Mouse (Mus musculus): ENCODE measurements around the gene Snd1. TPM values are rescaled to one million over a fixed set of nuclear protein-coding genes. Genes with fewer than 3 reads are reported as not detected.

The Snd1 gene
- polyA plus RNA-seq, 1 experiment from 2014 or later, result 56.1 TPM

DNA sequence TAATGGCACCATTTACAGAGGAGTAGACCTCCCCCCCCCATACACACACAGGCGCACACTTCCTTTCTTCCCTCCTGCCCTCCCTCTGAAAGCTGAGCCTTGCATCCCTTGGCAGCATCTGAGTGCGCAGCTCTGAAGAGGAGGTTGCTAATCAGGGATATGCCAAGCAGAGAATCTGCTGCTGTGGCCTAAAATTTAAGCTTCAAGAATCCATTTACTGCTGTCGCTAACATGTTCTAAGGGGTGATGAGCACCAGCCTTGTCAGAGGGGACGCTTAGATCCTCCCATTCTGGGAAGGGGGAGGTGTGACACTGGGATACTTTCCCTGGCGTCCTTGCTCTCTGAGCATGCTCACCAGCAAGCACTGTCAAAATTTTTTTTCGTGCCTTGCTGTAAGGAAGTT, 67.4 kb downstream of the Snd1 start:
- H3K9ac ChIP-seq (ENCODE audit: low read depth, low read length), result no peak overlapping the region
- 73% methylated on average over 6 of the region's 6 CpGs for WGBS (ENCODE audit: insufficient replicate concordance)
- no peak overlapping the region for H3K4me3 ChIP-seq (ENCODE audit: low read depth, low read length)

GRCm38 (mm10) chr6:28546943-28547342, 72.0 kb downstream of the Snd1 start:
- 77% methylated on average over 2 of the region's 2 CpGs for WGBS (ENCODE audit: insufficient replicate concordance)
- H3K9me3 ChIP-seq (replicated peaks; ENCODE audit: control insufficient read depth, low read length), result no peaks in the 10 kb centered on the region
- H3K4me3 ChIP-seq (ENCODE audit: low read depth, low read length), result no peak overlapping the region
- no peak overlapping the region for H3K4me2 ChIP-seq (ENCODE audit: low read depth, low read length)
- no peak overlapping the region for H3K27ac ChIP-seq (ENCODE audit: low read length)
- peaks cover 7% of the 10 kb centered on the region for H3K36me3 ChIP-seq (ENCODE audit: control insufficient read depth, insufficient read depth)
- no peaks in the 10 kb centered on the region for H3K4me1 ChIP-seq (ENCODE audit: control insufficient read depth, low read depth, low read length)
- no peaks in the 10 kb centered on the region for H3K27me3 ChIP-seq (ENCODE audit: control insufficient read depth, insufficient read depth, low read depth, low read length)
- H3K9ac ChIP-seq (ENCODE audit: low read depth, low read length), result no peak overlapping the region
- ATAC-seq (ENCODE audit: low read depth), result no peak

More for the DNA sequence above, 67.4 kb downstream of the Snd1 start:
- Histone ChIP-seq H3K9me3 (replicated peaks; ENCODE audit: control insufficient read depth, low read length) (no peaks in the 10 kb centered on the region), H3K27ac (ENCODE audit: low read length) (no peak overlapping the region), H3K27me3 (ENCODE audit: control insufficient read depth, insufficient read depth, low read depth, low read length) (no peaks in the 10 kb centered on the region), H3K4me1 (ENCODE audit: control insufficient read depth, low read depth, low read length) (no peaks in the 10 kb centered on the region), H3K36me3 (ENCODE audit: control insufficient read depth, insufficient read depth) (peaks cover 7% of the 10 kb centered on the region), H3K4me2 (ENCODE audit: low read depth, low read length) (no peak overlapping the region)
- no peak for ATAC-seq (ENCODE audit: low read depth)

GRCm38 (mm10) chr6:28549374-28549773, 74.4 kb downstream of the Snd1 start:
- 65% methylated on average over 2 of the region's 2 CpGs for WGBS (ENCODE audit: insufficient replicate concordance)
- H3K9me3 ChIP-seq (replicated peaks; ENCODE audit: control insufficient read depth, low read length), result no peaks in the 10 kb centered on the region
- H3K4me2 ChIP-seq (ENCODE audit: low read depth, low read length), result no peak overlapping the region
- no peaks in the 10 kb centered on the region for H3K4me1 ChIP-seq (ENCODE audit: control insufficient read depth, low read depth, low read length)
- no peak for ATAC-seq (ENCODE audit: low read depth)
- no peak overlapping the region for H3K27ac ChIP-seq (ENCODE audit: low read length)
- H3K36me3 ChIP-seq (ENCODE audit: control insufficient read depth, insufficient read depth), result peaks cover 7% of the 10 kb centered on the region
- no peaks in the 10 kb centered on the region for H3K27me3 ChIP-seq (ENCODE audit: control insufficient read depth, insufficient read depth, low read depth, low read length)
- no peak overlapping the region for H3K4me3 ChIP-seq (ENCODE audit: low read depth, low read length)
- H3K9ac ChIP-seq (ENCODE audit: low read depth, low read length), result no peak overlapping the region

DNA sequence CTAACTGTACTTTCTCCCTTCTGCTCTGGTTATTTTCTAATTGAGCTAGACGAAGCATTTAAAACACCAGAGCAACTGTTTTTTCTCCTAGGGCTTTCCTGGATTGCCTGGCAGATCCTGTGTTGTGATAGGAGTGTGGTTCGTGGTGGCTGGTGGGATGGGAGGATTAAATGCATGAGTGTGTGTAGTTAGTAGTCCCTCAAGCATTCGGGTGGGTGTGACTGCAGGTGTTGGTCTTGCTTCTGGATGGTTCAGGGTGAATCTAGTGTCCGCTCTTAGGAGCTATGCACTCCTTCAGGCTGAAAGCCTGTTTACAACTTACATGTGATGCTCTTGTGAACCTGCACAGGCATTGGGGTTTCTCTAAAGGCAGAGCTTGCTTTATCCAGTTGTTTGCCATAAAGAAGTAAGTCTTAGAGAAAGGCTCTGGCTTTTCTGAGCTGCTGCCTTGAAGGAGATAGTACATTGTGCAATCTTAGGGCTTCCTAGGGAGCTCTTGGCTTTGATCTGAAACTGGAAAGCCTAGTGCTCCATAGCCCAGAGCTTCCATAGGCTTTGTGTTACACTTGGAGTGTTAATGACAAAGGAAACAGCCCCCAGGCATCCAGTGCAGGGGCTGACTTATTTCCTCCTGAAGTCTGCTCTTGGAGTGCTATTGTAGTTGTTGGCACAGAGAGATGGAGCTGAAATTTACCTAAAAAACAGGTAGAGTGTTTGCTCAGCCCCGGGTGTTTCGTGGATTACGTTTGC, 75.5 kb downstream of the Snd1 start:
- Histone ChIP-seq H3K9me3 (replicated peaks; ENCODE audit: control insufficient read depth, low read length) (no peaks in the 10 kb centered on the region), H3K4me2 (ENCODE audit: low read depth, low read length) (no peak overlapping the region), H3K9ac (ENCODE audit: low read depth, low read length) (no peak overlapping the region), H3K4me1 (ENCODE audit: control insufficient read depth, low read depth, low read length) (no peaks in the 10 kb centered on the region), H3K4me3 (ENCODE audit: low read depth, low read length) (no peak overlapping the region), H3K27ac (ENCODE audit: low read length) (no peak overlapping the region), H3K27me3 (ENCODE audit: control insufficient read depth, insufficient read depth, low read depth, low read length) (no peaks in the 10 kb centered on the region), H3K36me3 (ENCODE audit: control insufficient read depth, insufficient read depth) (peaks cover 4% of the 10 kb centered on the region)
- WGBS (ENCODE audit: insufficient replicate concordance), result 62% methylated on average over 7 of the region's 7 CpGs
- no peak for ATAC-seq (ENCODE audit: low read depth)

- no peaks in the 10 kb centered on the region for H3K9me3 ChIP-seq (replicated peaks; ENCODE audit: control insufficient read depth, low read length)
- H3K4me2 ChIP-seq (ENCODE audit: low read depth, low read length), result no peak overlapping the region
- H3K27me3 ChIP-seq (ENCODE audit: control insufficient read depth, insufficient read depth, low read depth, low read length), result no peaks in the 10 kb centered on the region
- no peak overlapping the region for H3K27ac ChIP-seq (ENCODE audit: low read length)
- no peak overlapping the region for H3K4me3 ChIP-seq (ENCODE audit: low read depth, low read length)
- H3K4me1 ChIP-seq (ENCODE audit: control insufficient read depth, low read depth, low read length), result no peaks in the 10 kb centered on the region
- WGBS (ENCODE audit: insufficient replicate concordance), result 61% methylated on average over 1 of the region's 1 CpGs
- H3K36me3 ChIP-seq (ENCODE audit: control insufficient read depth, insufficient read depth), result no peaks in the 10 kb centered on the region
- ATAC-seq (ENCODE audit: low read depth), result no peak
- no peak overlapping the region for H3K9ac ChIP-seq (ENCODE audit: low read depth, low read length)
These were observed 79.5 kb downstream of the Snd1 start for GRCm38 (mm10) chr6:28554470-28554869.

DNA sequence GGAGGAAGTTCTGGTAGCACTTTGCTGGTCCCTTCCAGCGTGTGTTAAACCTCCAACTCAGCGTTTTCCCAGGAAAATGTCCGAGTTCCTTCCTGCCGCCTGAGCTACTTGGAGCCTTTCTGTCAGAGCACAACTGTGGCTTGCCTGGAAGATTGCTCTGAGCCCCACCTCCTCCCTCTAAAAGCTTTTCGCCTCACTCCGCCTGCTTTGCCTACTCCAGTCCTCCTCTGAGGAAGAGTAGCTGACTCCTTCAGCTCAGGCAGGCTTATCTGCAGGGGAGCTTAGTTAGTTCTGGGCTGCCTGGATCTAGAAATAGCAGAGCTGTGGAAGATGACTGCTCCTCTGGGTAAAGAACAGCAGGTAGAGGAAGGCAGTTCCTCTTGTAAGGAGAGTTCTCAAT, 80.1 kb downstream of the Snd1 start:
- ATAC-seq (ENCODE audit: low read depth), result no peak; the same call in 1 of the 2 replicates
- H3K9ac ChIP-seq (ENCODE audit: low read depth, low read length), result no peak overlapping the region
- H3K4me2 ChIP-seq (ENCODE audit: low read depth, low read length), result no peak overlapping the region
- no peak overlapping the region for H3K27ac ChIP-seq (ENCODE audit: low read length)
- H3K36me3 ChIP-seq (ENCODE audit: control insufficient read depth, insufficient read depth), result no peaks in the 10 kb centered on the region
- no peaks in the 10 kb centered on the region for H3K27me3 ChIP-seq (ENCODE audit: control insufficient read depth, insufficient read depth, low read depth, low read length)
- no peaks in the 10 kb centered on the region for H3K4me1 ChIP-seq (ENCODE audit: control insufficient read depth, low read depth, low read length)
- no peaks in the 10 kb centered on the region for H3K9me3 ChIP-seq (replicated peaks; ENCODE audit: control insufficient read depth, low read length)
- no peak overlapping the region for H3K4me3 ChIP-seq (ENCODE audit: low read depth, low read length)
- WGBS (ENCODE audit: insufficient replicate concordance), result 72% methylated on average over 6 of the region's 6 CpGs

DNA sequence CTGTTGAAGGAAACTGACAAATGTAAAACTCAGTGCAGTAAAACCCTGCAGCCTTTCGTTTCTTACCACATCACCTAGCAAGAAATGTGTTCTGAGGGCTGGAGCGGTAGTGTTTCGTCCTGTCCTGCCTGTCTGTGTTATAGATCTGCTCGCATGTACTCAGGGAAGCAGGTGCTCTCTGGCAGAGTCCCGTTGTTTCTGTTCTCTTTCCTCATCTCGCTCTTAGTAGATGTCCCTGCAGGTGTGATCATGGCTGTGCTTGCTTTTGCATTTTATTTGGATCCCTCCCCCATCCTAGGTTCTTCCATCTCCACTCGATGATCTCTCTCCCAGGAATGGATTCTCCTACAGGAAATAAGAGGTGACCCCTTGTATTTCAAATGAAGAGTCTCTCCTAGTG, 80.5 kb downstream of the Snd1 start:
- no peak overlapping the region for H3K9ac ChIP-seq (ENCODE audit: low read depth, low read length)
- no peak overlapping the region for H3K4me2 ChIP-seq (ENCODE audit: low read depth, low read length)
- H3K4me3 ChIP-seq (ENCODE audit: low read depth, low read length), result no peak overlapping the region
- H3K27ac ChIP-seq (ENCODE audit: low read length), result no peak overlapping the region
- H3K9me3 ChIP-seq (replicated peaks; ENCODE audit: control insufficient read depth, low read length), result no peaks in the 10 kb centered on the region
- H3K4me1 ChIP-seq (ENCODE audit: control insufficient read depth, low read depth, low read length), result no peaks in the 10 kb centered on the region
- 83% methylated on average over 7 of the region's 7 CpGs for whole genome bisulfite sequencing (ENCODE audit: insufficient replicate concordance)
- no peak for ATAC-seq (ENCODE audit: low read depth)
- no peaks in the 10 kb centered on the region for H3K27me3 ChIP-seq (ENCODE audit: control insufficient read depth, insufficient read depth, low read depth, low read length)
- H3K36me3 ChIP-seq (ENCODE audit: control insufficient read depth, insufficient read depth), result no peaks in the 10 kb centered on the region

DNA sequence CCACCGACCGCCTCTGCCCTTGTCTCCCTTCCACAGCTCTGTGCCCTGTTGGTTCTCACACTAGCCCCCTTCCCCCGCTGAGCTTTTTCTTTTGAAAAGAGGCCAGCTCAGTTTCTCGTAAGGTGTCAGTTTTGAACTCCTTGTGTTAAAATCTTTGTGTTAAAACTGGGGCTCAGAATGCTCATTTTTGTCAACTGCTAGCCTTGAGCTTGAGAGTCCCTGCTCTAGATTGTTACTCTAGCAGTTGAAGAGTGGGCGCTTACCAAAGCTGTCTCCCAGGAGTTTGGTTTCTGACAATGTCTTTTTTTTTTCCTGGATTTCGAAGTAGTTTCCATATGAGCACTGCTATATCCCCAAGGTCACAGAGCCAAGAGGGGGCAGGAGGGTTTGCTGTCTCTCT, 82.8 kb downstream of the Snd1 start:
- no peaks in the 10 kb centered on the region for H3K27me3 ChIP-seq (ENCODE audit: control insufficient read depth, insufficient read depth, low read depth, low read length)
- H3K9me3 ChIP-seq (replicated peaks; ENCODE audit: control insufficient read depth, low read length), result no peaks in the 10 kb centered on the region
- no peak overlapping the region for H3K4me2 ChIP-seq (ENCODE audit: low read depth, low read length)
- H3K4me3 ChIP-seq (ENCODE audit: low read depth, low read length), result no peak overlapping the region
- no peak overlapping the region for H3K9ac ChIP-seq (ENCODE audit: low read depth, low read length)
- no peaks in the 10 kb centered on the region for H3K4me1 ChIP-seq (ENCODE audit: control insufficient read depth, low read depth, low read length)
- no peak for ATAC-seq (ENCODE audit: low read depth)
- 76% methylated on average over 6 of the region's 6 CpGs for WGBS (ENCODE audit: insufficient replicate concordance)
- H3K36me3 ChIP-seq (ENCODE audit: control insufficient read depth, insufficient read depth), result no peaks in the 10 kb centered on the region; the same call in 1 of the 2 replicates
- no peak overlapping the region for H3K27ac ChIP-seq (ENCODE audit: low read length)

- no peaks in the 10 kb centered on the region for H3K9me3 ChIP-seq (replicated peaks; ENCODE audit: control insufficient read depth, low read length)
- no peaks in the 10 kb centered on the region; the same call in 1 of the 2 replicates for H3K36me3 ChIP-seq (ENCODE audit: control insufficient read depth, insufficient read depth)
- H3K4me1 ChIP-seq (ENCODE audit: control insufficient read depth, low read depth, low read length), result no peaks in the 10 kb centered on the region
- H3K4me2 ChIP-seq (ENCODE audit: low read depth, low read length), result no peak overlapping the region
- ATAC-seq (ENCODE audit: low read depth), result no peak
- no peak overlapping the region for H3K27ac ChIP-seq (ENCODE audit: low read length)
- H3K4me3 ChIP-seq (ENCODE audit: low read depth, low read length), result no peak overlapping the region
- 80% methylated on average over 2 of the region's 2 CpGs for WGBS (ENCODE audit: insufficient replicate concordance)
- no peaks in the 10 kb centered on the region for H3K27me3 ChIP-seq (ENCODE audit: control insufficient read depth, insufficient read depth, low read depth, low read length)
- no peak overlapping the region for H3K9ac ChIP-seq (ENCODE audit: low read depth, low read length)
These were observed 84.5 kb downstream of the Snd1 start for GRCm38 (mm10) chr6:28559419-28559818.

Data from liver, embryonic 16.5 days (tissue).